Mouse (Mus musculus) CD4-positive naive resting alpha-beta T cell, adult 76 days (primary cell): ENCODE measurements around the gene Ina. TPM values are rescaled to one million over a fixed set of nuclear protein-coding genes. Genes with fewer than 3 reads are reported as not detected.

Experiments used
- total RNA-seq: library from RNA; stranded (reverse); gene quantifications from one replicate; pipeline ENCODE4 v1.2.4, GENCODE M21; 2023

The Ina gene
- total RNA-seq, result not detected

DNA sequence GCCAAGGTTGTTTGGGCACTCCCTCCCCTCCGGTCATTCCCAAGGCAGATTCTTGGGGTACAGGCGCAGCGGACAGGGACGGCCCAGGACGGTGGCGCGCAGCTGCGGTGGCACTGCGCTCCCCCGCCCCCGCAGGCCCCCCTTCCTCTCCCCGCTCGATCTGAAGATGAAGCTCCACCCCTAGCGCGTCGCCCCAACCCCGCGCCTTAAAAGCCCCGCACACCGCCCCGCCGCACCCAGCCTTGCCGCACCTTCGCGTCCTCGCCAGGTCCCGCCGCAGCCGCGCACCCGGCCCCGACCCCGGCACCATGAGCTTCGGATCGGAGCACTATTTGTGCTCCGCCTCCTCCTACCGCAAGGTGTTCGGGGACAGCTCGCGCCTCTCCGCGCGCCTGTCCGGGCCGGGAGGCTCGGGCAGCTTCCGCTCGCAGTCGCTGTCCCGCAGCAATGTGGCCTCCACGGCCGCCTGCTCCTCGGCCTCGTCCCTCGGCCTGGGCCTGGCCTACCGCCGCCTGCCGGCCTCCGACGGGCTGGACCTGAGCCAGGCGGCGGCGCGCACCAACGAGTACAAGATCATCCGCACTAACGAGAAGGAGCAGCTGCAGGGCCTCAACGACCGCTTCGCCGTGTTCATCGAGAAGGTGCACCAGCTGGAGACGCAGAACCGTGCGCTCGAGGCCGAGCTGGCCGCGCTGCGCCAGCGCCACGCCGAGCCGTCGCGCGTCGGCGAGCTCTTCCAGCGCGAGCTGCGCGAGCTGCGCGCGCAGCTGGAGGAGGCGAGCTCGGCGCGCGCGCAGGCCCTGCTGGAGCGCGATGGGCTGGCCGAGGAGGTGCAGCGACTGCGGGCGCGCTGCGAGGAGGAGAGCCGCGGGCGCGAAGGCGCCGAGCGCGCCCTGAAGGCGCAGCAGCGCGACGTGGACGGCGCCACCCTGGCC, at the start of gene Ina, which contains the start of gene Nt5c2:
Gene Ina (plus strand): TSS at position 252 of the 935 bp plus-strand sequence.
Gene Nt5c2 (minus strand): TSS at position 707 of the 935 bp plus-strand sequence.

DNA sequence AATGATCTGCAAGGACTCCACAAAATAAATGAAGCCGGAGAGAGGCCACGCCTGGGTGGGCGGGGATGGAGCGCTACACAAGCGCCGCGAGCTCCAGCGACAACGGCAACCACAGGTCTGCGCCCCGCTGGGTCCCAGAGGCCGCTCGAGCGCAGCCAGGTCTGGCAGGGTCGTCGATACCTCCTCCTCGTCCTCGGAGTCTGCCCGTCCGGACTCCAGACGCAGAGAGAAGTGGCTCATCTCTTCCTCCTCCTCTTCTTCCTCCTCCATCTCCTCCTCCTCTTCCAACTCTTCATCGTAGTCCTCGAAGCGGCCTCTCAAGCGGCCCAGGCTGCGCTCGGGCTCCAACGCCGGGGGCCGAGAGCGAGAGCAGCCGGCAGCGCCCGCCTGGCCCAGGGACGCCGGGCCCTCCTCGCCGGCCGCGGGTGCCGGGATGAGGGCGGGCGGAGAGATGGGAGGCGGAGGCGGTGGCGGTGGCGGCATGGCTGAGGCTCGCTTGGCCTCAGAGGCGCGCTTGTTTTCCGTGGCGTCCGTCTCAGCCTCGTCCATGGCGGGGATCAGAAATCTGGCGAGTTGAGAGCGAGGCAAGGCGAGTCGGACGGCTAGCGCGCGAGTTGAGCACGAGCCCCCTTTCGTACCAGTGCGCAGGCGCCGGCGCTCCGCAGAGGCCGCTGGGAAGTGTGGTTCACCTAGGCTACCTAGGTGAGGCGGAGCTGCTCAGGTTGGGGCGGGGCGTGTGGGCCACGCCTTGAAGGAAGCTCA, 36.0 kb downstream of the Ina start, which contains the start of gene Pcgf6:
Gene Pcgf6 (minus strand): TSS at position 636 of the 762 bp plus-strand sequence.

DNA sequence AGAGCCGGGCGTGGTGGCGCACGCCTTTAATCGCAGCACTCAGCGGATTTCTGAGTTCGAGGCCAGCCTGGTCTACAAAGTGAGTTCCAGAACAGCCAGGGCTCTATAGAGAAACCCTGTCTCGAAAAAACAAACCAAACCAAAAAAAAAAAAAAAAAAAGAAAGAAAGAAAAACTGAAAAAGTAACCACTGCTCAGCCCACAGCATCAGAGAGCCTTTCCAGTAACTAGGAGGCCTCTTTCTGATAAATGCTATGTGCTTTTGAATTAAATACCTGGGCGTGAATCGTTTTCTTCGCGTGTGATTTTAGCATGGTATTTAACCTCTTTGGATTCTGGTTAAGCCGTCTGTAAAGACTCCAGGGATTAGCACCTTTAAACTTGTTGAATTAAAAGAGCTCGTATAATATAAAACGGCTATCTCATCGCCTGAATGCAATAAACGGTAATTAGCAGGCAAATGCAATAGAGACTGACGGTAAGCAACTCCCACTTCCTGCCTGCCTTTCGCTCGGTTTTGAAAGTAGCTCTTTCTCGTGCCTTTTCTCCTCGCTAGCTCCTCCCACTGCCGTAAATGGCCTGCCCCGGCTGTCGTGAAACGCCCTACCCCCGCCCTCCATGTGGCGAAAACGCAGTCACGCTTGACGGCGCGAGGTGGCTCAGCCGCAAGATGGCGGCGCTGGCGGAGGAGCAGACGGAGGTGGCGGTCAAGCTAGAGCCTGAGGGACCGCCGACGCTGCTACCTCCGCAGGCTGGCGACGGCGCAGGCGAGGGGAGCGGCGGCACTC, 52.8 kb downstream of the Ina start, which contains the start of gene Taf5:
Gene Taf5 (plus strand): TSS at position 651 of the 787 bp plus-strand sequence.

Other genes starting within 250 kb of the Ina start
- 91.2 TPM for gene Nt5c2, start 455 bp downstream of the Ina start, total RNA-seq
- gene Pcgf6, start 36.2 kb downstream of the Ina start, total RNA-seq, result 17.9 TPM
- gene Taf5, start 53.0 kb downstream of the Ina start, total RNA-seq, result 14.7 TPM
- gene Usmg5, start 75.9 kb downstream of the Ina start, total RNA-seq, result 171 TPM
- 41.1 TPM for gene Pdcd11, start 76.1 kb downstream of the Ina start, total RNA-seq
- gene Calhm2, start 123.6 kb downstream of the Ina start, total RNA-seq, result 5.8 TPM
- not detected for gene Calhm1, start 129.6 kb downstream of the Ina start, total RNA-seq
- gene Calhm3, start 143.1 kb downstream of the Ina start, total RNA-seq, result not detected
- not detected for gene Neurl1a, start 164.1 kb downstream of the Ina start, total RNA-seq